Mouse (Mus musculus) myocyte (in vitro differentiated cells): ENCODE measurements around the gene Myh9. TPM values are rescaled to one million over a fixed set of nuclear protein-coding genes. Genes with fewer than 3 reads are reported as not detected.

Source experiments
- H3K27me3 ChIP-seq: one replicate; pipeline ENCODE4 v1.6.1; 2011; ENCODE audit not compliant: control insufficient read depth, insufficient read depth, insufficient read length
- H3K36me3 ChIP-seq: one replicate; pipeline ENCODE4 v1.6.1; 2011; ENCODE audit not compliant: control insufficient read depth, insufficient read depth
- H3K4me2 ChIP-seq: one replicate; pipeline ENCODE4 v1.6.1; 2011; ENCODE audit warnings: low read depth, control low read depth
- H3K4me3 ChIP-seq: one replicate; pipeline ENCODE4 v1.5.1; 2011; ENCODE audit warnings: mild to moderate bottlenecking, control low read depth, moderate library complexity
- H3K79me2 ChIP-seq: one replicate; pipeline ENCODE4 v1.6.1; 2011; ENCODE audit not compliant: control insufficient read depth, insufficient read depth
- H3ac ChIP-seq: one replicate; pipeline ENCODE4 v1.6.1; 2011; ENCODE audit not compliant: control insufficient read depth, insufficient read length
- CEBPB ChIP-seq: IDR thresholded peaks from 2 replicates; pipeline ENCODE4 v1.6.1; 2011; ENCODE audit warnings: mild to moderate bottlenecking, moderate library complexity; ENCODE audit not compliant: poor library complexity, insufficient read depth, severe bottlenecking
- E2F4 ChIP-seq: IDR thresholded peaks from one replicate; pipeline ENCODE4 v1.6.1; 2011; ENCODE audit warnings: mild to moderate bottlenecking, control low read depth, moderate library complexity; ENCODE audit not compliant: insufficient read depth
- MAX ChIP-seq: IDR thresholded peaks from one replicate; pipeline ENCODE4 v1.6.1; 2011; ENCODE audit warnings: low read depth, mild to moderate bottlenecking, control low read depth
- MYOD1 ChIP-seq, 3 experiments: IDR thresholded peaks; one replicate each; pipeline ENCODE4 v1.6.1; 2011; ENCODE audit warnings: control low read depth in 2 of 3, low read depth in 2 of 3, mild to moderate bottlenecking in 2 of 3, moderate library complexity in 1 of 3; ENCODE audit not compliant: insufficient read length in 2 of 3, control insufficient read depth in 1 of 3
- MYOG ChIP-seq, 3 experiments: IDR thresholded peaks; one replicate each; pipeline ENCODE4 v1.6.1; 2011; ENCODE audit warnings: control low read depth in 2 of 3, low read depth in 2 of 3, mild to moderate bottlenecking in 2 of 3; ENCODE audit not compliant: insufficient read length in 2 of 3, control insufficient read depth in 1 of 3, insufficient read depth in 1 of 3
- POLR2A ChIP-seq: IDR thresholded peaks from one replicate; pipeline ENCODE4 v1.6.1; 2011; ENCODE audit warnings: low read depth, mild to moderate bottlenecking, control low read depth, moderate library complexity; ENCODE audit not compliant: insufficient read length
- POLR2AphosphoS2 ChIP-seq: IDR thresholded peaks from one replicate; pipeline ENCODE4 v1.6.1; 2011; ENCODE audit warnings: low read depth, control low read depth; ENCODE audit not compliant: insufficient read length
- REST ChIP-seq: IDR thresholded peaks from one replicate; pipeline ENCODE4 v1.6.1; 2011; ENCODE audit warnings: mild to moderate bottlenecking, control low read depth, moderate library complexity; ENCODE audit not compliant: insufficient read depth, insufficient read length
- SRF ChIP-seq: IDR thresholded peaks from one replicate; pipeline ENCODE4 v1.6.1; 2011; ENCODE audit warnings: low read depth; ENCODE audit not compliant: control insufficient read depth, insufficient read length
- TCF12 ChIP-seq: IDR thresholded peaks from one replicate; pipeline ENCODE4 v1.6.1; 2011; ENCODE audit warnings: mild to moderate bottlenecking, control low read depth; ENCODE audit not compliant: poor library complexity, insufficient read depth, severe bottlenecking
- TCF3 ChIP-seq: IDR thresholded peaks from one replicate; pipeline ENCODE4 v1.6.1; 2011; ENCODE audit warnings: low read depth, control low read depth; ENCODE audit not compliant: insufficient read length
- USF1 ChIP-seq: IDR thresholded peaks from one replicate; pipeline ENCODE4 v1.6.1; 2011; ENCODE audit warnings: low read depth, mild to moderate bottlenecking, control low read depth, moderate library complexity
- polyA plus RNA-seq: library from polyadenylated mRNA; unstranded; fragments of >200 nt; fragmentation: generic; extraction: Trizol; gene quantifications from one replicate; pipeline ENCODE4 v1.2.1, GENCODE M21; 2012; ENCODE audit warnings: missing spikeins

Myh9 gene
- polyA plus RNA-seq, 1 experiment = 466 TPM

DNA sequence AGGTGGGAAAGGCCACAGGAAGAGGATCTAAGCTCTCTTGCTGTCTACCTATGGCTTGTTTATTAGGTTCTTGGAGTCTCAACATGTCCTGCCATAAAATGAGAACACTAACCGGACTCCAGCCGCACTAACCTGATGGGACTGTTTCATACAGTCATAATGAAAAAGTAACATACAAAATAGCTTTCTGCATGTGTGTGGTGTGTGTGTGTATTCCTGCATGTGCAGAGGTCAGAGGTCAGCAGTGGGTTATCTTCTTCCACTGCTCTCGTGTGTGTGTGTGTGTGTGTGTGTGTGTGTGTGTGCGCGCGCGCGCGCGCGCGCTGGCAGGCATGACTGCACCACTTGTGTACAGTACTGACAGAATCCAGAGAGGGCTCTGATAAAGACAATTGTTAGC, 13.7 kb downstream of the Myh9 start:
- Histone ChIP-seq H3ac (no peak overlapping the region), H3K79me2 (peaks cover 100% of the 10 kb centered on the region), H3K4me3 (no peak overlapping the region), H3K27me3 (no peaks in the 10 kb centered on the region), H3K4me2 (peak overlapping the region; percentile 13), H3K36me3 (peaks cover 48% of the 10 kb centered on the region)
- TF ChIP-seq TCF12 (no peak), SRF (no peak), TCF3 (no peak), MYOD1 (IDR thresholded peaks at IDR 0.05; ENCODE audit: control insufficient read depth in 1 of 3, insufficient read length in 2 of 3, low read depth in 2 of 3) (no peak), CEBPB (no peak), REST (no peak), E2F4 (no peak)

DNA sequence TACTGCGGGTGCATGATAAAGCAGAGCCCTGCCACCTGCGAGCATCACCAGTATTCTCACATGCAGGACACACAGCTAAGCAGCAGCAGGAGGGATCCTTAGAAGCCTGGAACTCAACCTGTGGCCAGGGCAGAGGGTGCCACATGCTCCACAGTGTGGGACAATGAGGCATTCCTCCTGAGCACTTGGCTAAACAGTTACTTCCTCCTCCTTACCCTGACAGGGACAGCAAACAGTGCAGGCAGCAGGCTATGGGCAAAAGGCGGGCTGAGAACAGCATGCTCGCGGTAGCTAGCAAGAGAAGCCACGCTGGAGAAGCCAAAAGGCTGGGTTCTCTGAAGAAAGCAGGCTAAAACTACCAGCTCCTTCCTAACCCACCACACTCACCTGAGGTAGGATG, 14.2 kb downstream of the Myh9 start:
- Histone ChIP-seq H3K4me3 (no peak overlapping the region), H3K4me2 (peak overlapping the region; percentile 13), H3K27me3 (no peaks in the 10 kb centered on the region), H3K36me3 (peaks cover 46% of the 10 kb centered on the region), H3ac (no peak overlapping the region), H3K79me2 (peaks cover 100% of the 10 kb centered on the region)
- TF ChIP-seq TCF12 = no peak
- TF ChIP-seq MYOG (IDR thresholded peaks at IDR 0.05; ENCODE audit: control insufficient read depth in 1 of 3, insufficient read depth in 1 of 3, insufficient read length in 2 of 3, low read depth in 2 of 3) = peak in 1 of 3 experiments; percentile 4
- TF ChIP-seq POLR2A = peak; percentile 35
- no peak for TF ChIP-seq SRF
- TF ChIP-seq MYOD1 (IDR thresholded peaks at IDR 0.05; ENCODE audit: control insufficient read depth in 1 of 3, insufficient read length in 2 of 3, low read depth in 2 of 3) = no peak
- TF ChIP-seq REST = no peak
- no peak for TF ChIP-seq MAX
- peak; percentile 80 for TF ChIP-seq POLR2AphosphoS2
- TF ChIP-seq CEBPB = no peak
- TF ChIP-seq E2F4 = no peak
- TF ChIP-seq TCF3 = no peak

DNA sequence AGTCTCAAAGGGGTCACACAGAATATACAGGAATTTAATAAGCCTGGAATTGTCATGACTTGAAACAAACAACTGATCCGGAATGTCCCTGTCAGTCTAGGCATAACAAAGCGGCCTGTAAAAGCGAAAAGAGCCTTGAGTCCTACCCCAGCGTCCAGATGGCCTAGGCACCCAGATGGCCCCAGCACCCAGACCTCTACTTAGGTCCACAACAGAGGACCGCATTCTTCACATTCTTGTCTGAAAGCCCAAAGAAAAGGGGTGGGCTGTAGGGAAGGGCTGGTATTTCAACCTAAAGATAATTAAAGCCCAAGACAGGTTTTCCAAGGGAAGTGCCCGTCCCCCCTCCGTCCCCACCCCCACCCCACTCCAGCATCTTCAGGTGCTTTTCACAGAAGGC, 14.6 kb downstream of the Myh9 start:
- Histone ChIP-seq H3K27me3 (no peaks in the 10 kb centered on the region), H3K36me3 (peaks cover 43% of the 10 kb centered on the region), H3K4me2 (peak overlapping the region; percentile 19), H3K4me3 (no peak overlapping the region), H3ac (no peak overlapping the region), H3K79me2 (peaks cover 100% of the 10 kb centered on the region)
- TF ChIP-seq MYOD1 (IDR thresholded peaks at IDR 0.05; ENCODE audit: control insufficient read depth in 1 of 3, insufficient read length in 2 of 3, low read depth in 2 of 3) (no peak), MAX (no peak), POLR2A (no peak), TCF12 (no peak), TCF3 (no peak), REST (no peak), CEBPB (no peak)

DNA sequence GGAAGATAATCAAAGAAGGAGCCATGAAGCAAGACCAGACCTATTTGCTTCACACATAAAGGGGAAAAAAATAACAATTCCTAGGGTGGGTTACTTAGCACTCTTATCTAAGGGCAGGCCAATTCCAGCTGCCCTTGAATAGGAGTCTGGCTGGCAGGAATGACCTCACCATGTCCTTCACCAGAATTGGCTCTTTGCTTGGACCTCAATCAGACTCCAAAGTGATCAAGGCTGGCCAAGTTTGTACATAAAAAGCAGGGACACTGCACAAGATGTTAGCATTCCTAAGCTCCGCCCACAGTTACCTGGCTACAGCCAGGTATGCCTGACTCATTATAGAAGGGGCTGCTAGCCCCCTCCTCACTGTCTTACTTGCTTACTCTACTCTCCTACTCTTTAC, 16.6 kb downstream of the Myh9 start:
- H3K27me3 ChIP-seq = no peaks in the 10 kb centered on the region
- H3ac ChIP-seq = no peak overlapping the region
- peaks cover 100% of the 10 kb centered on the region for H3K79me2 ChIP-seq
- no peak overlapping the region for H3K4me3 ChIP-seq
- peaks cover 26% of the 10 kb centered on the region for H3K36me3 ChIP-seq
- TF ChIP-seq TCF12 (no peak), POLR2A (no peak), REST (no peak), CEBPB (no peak), POLR2AphosphoS2 (no peak), E2F4 (no peak), USF1 (no peak), MYOG (IDR thresholded peaks at IDR 0.05; ENCODE audit: control insufficient read depth in 1 of 3, insufficient read depth in 1 of 3, insufficient read length in 2 of 3, low read depth in 2 of 3) (no peak), TCF3 (no peak), MAX (no peak), SRF (no peak), MYOD1 (IDR thresholded peaks at IDR 0.05; ENCODE audit: control insufficient read depth in 1 of 3, insufficient read length in 2 of 3, low read depth in 2 of 3) (no peak)
- H3K4me2 ChIP-seq = peak overlapping the region; percentile 33

DNA sequence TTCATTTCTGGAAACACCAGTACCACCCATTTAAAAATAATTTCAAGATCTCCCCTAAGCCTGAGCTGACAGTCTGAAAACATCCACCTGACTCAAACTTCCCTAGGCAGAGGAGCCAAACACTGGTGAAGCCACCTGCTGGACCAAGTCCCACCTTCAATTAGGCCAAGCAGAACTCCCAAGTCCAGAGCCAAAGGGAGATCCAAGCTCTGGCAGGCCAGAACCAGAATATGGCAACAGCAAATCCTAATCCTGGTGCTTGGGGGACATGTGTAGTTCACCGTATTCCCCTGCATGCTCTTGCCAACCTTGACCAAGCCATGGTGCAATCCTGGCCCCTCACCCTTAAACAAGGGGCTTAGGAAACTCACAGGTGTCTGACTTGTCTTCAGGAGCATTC, 17.7 kb downstream of the Myh9 start:
- no peak overlapping the region for H3K4me3 ChIP-seq
- peaks cover 20% of the 10 kb centered on the region for H3K36me3 ChIP-seq
- no peak overlapping the region for H3ac ChIP-seq
- peak overlapping the region; percentile 81 for H3K4me2 ChIP-seq
- H3K79me2 ChIP-seq = peaks cover 100% of the 10 kb centered on the region
- H3K27me3 ChIP-seq = no peaks in the 10 kb centered on the region
- TF ChIP-seq POLR2AphosphoS2 (peak; percentile 31), E2F4 (no peak), USF1 (no peak)
